Comparison of ENCODE assay signal across 20 mouse cellular contexts in genomic region chr17:47322128-47322990, GRCm38 (mm10). TPM values are rescaled to one million over a fixed set of nuclear protein-coding genes. Genes with fewer than 3 reads are reported as not detected.
DNase-seq lines count a peak whose midpoint lies in the region; ATAC-seq and TF ChIP-seq lines count a peak whose summit lies in the region.
"Had no signal": no experiment of that assay in that cellular context is flagged by ENCODE, and none has a peak within 500 bp of the region (broad histone marks: within the 10 kb centered on the region; RNA-seq: fewer than 3 reads in every experiment).

No protein-coding gene starts in this region.

- H3K4me2 ChIP-seq in forebrain, embryonic 15.5 days (replicated peaks), result no peak overlapping the region
- H3K4me2 ChIP-seq: heart, embryonic 13.5 days; limb, embryonic 12.5 days had no signal

- H3K27me3 ChIP-seq in forebrain, embryonic 10.5 days (ENCODE audit: poor library complexity, severe bottlenecking), result peaks cover 9% of the 10 kb centered on the region; the same call in 1 of the 2 replicates
- no peaks in the 10 kb centered on the region for H3K27me3 ChIP-seq in forebrain, embryonic 15.5 days
- peaks cover 16% of the 10 kb centered on the region for H3K27me3 ChIP-seq in E14TG2a.4 (ENCODE audit: insufficient read depth, low read length)
- H3K27me3 ChIP-seq: heart, embryonic 13.5 days; limb, embryonic 12.5 days had no signal

- H3K36me3 ChIP-seq in forebrain, embryonic 10.5 days (replicated peaks), result peaks cover 64% of the 10 kb centered on the region
- peaks cover 24% of the 10 kb centered on the region for H3K36me3 ChIP-seq in forebrain, embryonic 15.5 days
- peaks cover 32% of the 10 kb centered on the region for H3K36me3 ChIP-seq in E14TG2a.4 (ENCODE audit: insufficient read depth, low read length)
- H3K36me3 ChIP-seq: G1E had no signal

- 87% methylated on average over 22 of the region's 22 CpGs for WGBS in forebrain, embryonic 10.5 days
- 87% methylated on average over 22 of the region's 22 CpGs for WGBS in forebrain, embryonic 15.5 days

- H3K4me3 ChIP-seq in forebrain, embryonic 10.5 days, result 0 out of 2 replicates have a peak overlapping the region, but pooled peaks have one; percentile 5
- H3K4me3 ChIP-seq in forebrain, embryonic 15.5 days, result no peak overlapping the region
- H3K4me3 ChIP-seq in E14TG2a.4 (replicated peaks; ENCODE audit: low read length), result peak overlapping the region; percentile 63
- H3K4me3 ChIP-seq: gastrocnemius, adult 2 months; heart, embryonic 13.5 days; layer of hippocampus, adult 2 months; limb, embryonic 12.5 days; megakaryocyte, embryonic 14.5 days; myocyte had no signal

- DNase-seq in forebrain, embryonic 10.5 days (ENCODE audit: extremely low spot score, low spot score), result no peak
- DNase-seq in kidney, postnatal 4 days, result peak; percentile 30 to 35
- no peak for DNase-seq in kidney, postnatal 25 days
- no peak for DNase-seq in layer of hippocampus, postnatal 10 days (ENCODE audit: low spot score in 2 of 2)
- DNase-seq in thymus, postnatal 4 days, result no peak
- DNase-seq: cerebellum, adult 11-12 months; embryo, embryonic 11 days; gastrocnemius, adult 2 months; lung, adult 2 months; right cerebral cortex, postnatal 25 days had no signal

- H3K9ac ChIP-seq in forebrain, embryonic 15.5 days (replicated peaks), result no peak overlapping the region
- H3K9ac ChIP-seq: heart, embryonic 13.5 days; limb, embryonic 12.5 days had no signal

- no peak for ATAC-seq in forebrain, embryonic 15.5 days (replicated peaks)
- peak; percentile 54 to 66; a peak in 3 of 4 replicates for ATAC-seq in hematopoietic stem cell, adult 5-6 weeks (replicated peaks in 1 of 2; ENCODE audit: insufficient read depth in 1 of 2, low FRiP score in 2 of 2, low TSS enrichment in 1 of 2, low read depth in 1 of 2, poor library complexity in 2 of 2, severe bottlenecking in 2 of 2)
- ATAC-seq: activated CD4-positive, CD25-positive, alpha-beta regulatory T cell, adult 4 months had no signal

- no peaks in the 10 kb centered on the region for H3K9me3 ChIP-seq in forebrain, embryonic 10.5 days
- H3K9me3 ChIP-seq in forebrain, embryonic 15.5 days, result no peaks in the 10 kb centered on the region
- no peaks in the 10 kb centered on the region for H3K9me3 ChIP-seq in E14TG2a.4 (ENCODE audit: low read length)
- H3K9me3 ChIP-seq: G1E; heart, embryonic 13.5 days; limb, embryonic 12.5 days; megakaryocyte, embryonic 14.5 days had no signal

- peaks cover 13% of the 10 kb centered on the region; the same call in 1 of the 2 replicates for H3K4me1 ChIP-seq in forebrain, embryonic 10.5 days
- no peaks in the 10 kb centered on the region for H3K4me1 ChIP-seq in forebrain, embryonic 15.5 days
- H3K4me1 ChIP-seq in E14TG2a.4 (replicated peaks; ENCODE audit: low read depth, low read length), result peaks cover 39% of the 10 kb centered on the region
- H3K4me1 ChIP-seq: heart, embryonic 13.5 days; limb, embryonic 12.5 days had no signal

- no peak for TF ChIP-seq CTCF in E14TG2a.4 (conservative IDR thresholded peaks at IDR 0.05; ENCODE audit: low read length)

- H3K27ac ChIP-seq in forebrain, embryonic 10.5 days, result 0 out of 2 replicates have a peak overlapping the region, but pooled peaks have one; percentile 56
- H3K27ac ChIP-seq in forebrain, embryonic 15.5 days (replicated peaks), result no peak overlapping the region
- H3K27ac ChIP-seq: gastrocnemius, adult 2 months; heart, embryonic 13.5 days; limb, embryonic 12.5 days had no signal

RNA-seq across cellular contexts. Expression of gene Mrps10, which starts 46.3 kb away (rescaled TPM):
- 77.3 and 81.9 TPM in 2 replicates for polyA plus RNA-seq in forebrain, embryonic 10.5 days (2016; fragmentation: Nextera tagmentation; extraction: Ambion mirVana)
- 73.7 and 75.9 TPM in 2 replicates for polyA plus RNA-seq in forebrain, embryonic 15.5 days (2015; fragmentation: Nextera tagmentation; extraction: Ambion mirVana)
- total RNA-seq in hematopoietic stem cell, adult 5-6 weeks (2017), result 46.3 and 61.6 TPM in 2 replicates
- total RNA-seq in layer of hippocampus, postnatal 10 days (2021), result 10 to 100 TPM; 29.1 to 30.6 TPM

Comparison
In these comparisons a context has a peak if more than half of its experiments do, and no peak if none do; other contexts are left out.
1. DNase-seq: peak in kidney, postnatal 4 days (2 of 2); none in forebrain, embryonic 10.5 days (single experiment), kidney, postnatal 25 days (0 of 2), layer of hippocampus, postnatal 10 days (0 of 2) and thymus, postnatal 4 days (single experiment).